Mouse (Mus musculus) lung, adult 2 months (tissue): ENCODE data around the gene Cyb5r1.
"Not testable (repeated sequence)": the region's sequence is repeated elsewhere in the genome, so short reads cannot be mapped to it uniquely, and the experiment has no call there.

Experiments used
- CTCF ChIP-seq: fragments of 200-500 bp; IDR thresholded peaks from 2 replicates; pipeline ENCODE4 v1.5.1; 2011; ENCODE audit warnings: mild to moderate bottlenecking, low read length, control low read depth; ENCODE audit not compliant: insufficient read depth
- POLR2A ChIP-seq: fragments of 200-500 bp; IDR thresholded peaks from 2 replicates; pipeline ENCODE4 v1.6.1; 2011; ENCODE audit warnings: low read depth, mild to moderate bottlenecking, control low read depth, low read length, borderline replicate concordance; ENCODE audit errors: extremely low read depth

GRCm38 (mm10) chr1:134441737-134442136 is 36.4 kb downstream of the Cyb5r1 start:
- not testable (repeated sequence) for TF ChIP-seq POLR2A, CTCF
